Mouse (Mus musculus): ENCODE data around the gene Rab44.
A peak's percentile ranks its signal among the peaks of the same experiment; 100 is the strongest.

Gene Rab44

DNA sequence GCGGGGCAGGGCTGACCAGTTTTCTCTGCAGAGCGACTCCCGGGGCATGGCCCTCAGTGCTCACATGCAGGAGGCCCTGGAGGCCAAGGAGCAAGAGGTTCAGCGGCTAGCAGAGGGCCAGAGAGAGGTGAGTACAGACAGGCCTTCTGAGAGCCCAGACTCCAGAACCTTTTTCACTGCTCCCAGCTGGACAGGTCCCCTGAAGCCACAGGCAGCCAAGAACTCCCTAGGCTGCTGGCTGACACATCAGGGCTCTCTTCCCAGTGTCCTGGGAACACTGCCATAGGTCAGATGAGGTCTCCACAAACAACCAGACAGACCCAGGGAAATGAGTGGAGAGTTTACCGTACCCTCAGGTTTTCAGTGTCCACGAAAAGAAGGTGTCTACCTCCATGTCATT, 22.3 kb downstream of the Rab44 start:
- DNase-seq: peak; percentile 75

GRCm38 (mm10) chr17:29137906-29138305, 24.0 kb downstream of the Rab44 start:
- no peak for DNase-seq

GRCm38 (mm10) chr17:29141577-29141976, 27.6 kb downstream of the Rab44 start:
- DNase-seq: no peak

DNA sequence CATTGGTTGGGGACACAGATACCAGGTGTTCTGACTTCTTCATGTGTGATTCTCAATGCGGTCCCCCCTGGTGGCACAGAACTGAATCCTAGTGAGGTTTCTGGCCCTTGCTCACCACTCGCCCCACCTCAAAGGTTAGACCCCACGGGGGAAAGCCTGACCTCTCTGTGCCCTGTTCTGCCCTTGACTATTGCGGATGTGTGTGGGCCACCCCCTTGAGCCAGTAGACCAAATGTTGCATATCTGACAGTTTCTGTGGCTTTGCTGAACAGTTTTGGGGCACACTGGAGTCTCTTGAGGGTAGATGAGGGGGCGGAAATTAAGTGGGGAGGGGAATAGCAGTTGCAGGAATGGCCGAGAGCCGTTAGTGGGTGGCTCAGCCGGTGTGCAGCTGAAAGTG, 29.3 kb downstream of the Rab44 start:
- DNase-seq: no peak

DNA sequence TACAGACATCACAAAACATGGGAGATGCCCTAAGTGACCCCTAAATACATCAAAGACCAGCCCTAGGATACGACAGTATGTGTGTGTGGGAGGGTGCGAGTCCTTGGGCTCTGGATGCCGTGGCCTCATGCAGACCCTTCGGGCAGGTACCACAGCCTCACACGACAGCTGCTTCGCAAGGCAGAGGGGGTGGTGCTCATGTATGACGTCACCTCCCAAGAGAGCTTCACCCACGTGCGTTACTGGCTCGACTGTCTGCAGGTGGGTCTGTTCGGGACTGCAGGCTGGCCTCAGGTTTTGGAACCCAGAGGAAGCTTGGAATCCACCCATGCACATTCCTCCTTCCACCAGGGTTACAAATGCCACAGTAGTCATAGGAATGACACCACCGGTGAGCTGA, 31.2 kb downstream of the Rab44 start:
- no peak for DNase-seq

- no peak for DNase-seq
These were observed 33.3 kb downstream of the Rab44 start for GRCm38 (mm10) chr17:29147273-29147672.

DNA sequence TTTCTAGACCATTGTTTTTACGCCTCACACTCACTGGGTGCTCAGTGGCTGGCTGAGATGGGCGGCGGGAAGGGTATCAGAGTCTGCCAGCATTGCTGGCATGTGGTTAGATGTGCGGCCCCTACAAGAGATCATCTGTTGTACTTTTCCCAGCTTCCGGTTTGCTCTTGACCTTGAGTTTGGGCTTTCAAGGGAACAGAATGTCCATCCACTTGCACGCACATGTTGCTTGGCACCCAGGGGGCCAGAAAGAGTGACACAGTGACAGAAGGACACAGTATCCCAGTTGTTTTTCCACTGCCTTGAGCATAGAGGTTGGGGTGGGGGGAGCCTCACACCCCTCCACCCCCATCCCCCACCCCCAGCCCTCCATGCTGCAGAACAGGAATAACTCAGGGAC, 33.8 kb downstream of the Rab44 start:
- no peak for DNase-seq

DNA sequence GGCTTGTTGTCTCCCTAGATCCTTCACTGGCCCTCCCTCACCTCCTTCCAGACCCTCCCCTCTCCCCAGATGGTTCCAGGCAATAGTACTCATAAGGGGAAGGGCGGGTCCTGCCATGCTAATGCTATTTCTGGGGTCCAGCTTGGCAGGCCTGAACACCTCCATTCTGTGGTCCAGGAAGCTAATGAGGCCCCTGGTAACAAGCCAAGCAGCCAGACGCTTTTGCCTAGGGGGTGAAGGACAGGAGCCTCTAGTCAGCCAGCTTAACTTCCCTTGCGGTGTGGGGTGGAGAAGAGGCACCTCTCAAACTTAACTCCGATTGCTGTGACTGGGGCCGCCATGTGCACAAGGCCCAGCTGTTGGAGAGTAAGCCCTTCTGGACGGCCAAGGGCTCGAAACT, 35.8 kb downstream of the Rab44 start:
- DNase-seq: no peak

DNA sequence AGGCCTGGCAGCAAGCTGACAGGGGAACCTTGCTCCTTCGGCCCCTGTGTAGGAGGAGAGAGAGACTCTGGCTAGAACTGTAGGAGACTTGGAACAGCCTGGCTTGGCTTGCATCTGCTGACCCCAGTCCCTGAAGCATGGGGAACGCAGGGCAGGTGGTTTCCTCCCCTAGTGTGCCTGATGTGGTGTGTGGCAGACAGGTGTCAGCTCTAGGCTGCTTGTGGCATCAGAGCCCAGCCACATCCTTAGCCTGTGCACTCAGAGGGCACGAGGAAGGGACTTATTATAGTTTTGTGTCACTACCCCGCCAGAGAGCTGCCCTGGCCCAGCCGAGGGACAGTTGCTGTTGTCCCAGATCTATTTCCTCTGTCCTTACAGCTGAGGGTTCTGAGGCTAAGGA, 38.6 kb downstream of the Rab44 start:
- DNase-seq: no peak

DNA sequence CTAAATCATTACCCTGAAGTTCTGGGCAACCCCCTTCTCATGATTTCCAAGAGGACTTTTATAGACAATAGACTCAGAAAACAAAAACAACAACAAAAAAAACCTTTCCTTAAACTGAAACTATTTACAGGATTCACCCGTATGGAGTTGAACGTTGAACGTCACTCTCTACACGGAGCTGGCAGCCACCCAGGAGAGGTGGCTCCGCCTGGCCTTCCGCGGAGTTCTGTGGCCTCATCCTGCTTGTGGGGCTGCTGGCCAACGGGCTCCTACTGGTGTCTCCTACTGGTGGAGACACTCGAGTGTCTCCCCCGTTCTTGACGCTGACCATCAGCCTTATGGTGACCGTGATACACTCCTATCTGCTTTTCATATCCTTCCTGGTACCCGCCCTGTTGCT, 40.3 kb downstream of the Rab44 start:
- DNase-seq: no peak

DNA sequence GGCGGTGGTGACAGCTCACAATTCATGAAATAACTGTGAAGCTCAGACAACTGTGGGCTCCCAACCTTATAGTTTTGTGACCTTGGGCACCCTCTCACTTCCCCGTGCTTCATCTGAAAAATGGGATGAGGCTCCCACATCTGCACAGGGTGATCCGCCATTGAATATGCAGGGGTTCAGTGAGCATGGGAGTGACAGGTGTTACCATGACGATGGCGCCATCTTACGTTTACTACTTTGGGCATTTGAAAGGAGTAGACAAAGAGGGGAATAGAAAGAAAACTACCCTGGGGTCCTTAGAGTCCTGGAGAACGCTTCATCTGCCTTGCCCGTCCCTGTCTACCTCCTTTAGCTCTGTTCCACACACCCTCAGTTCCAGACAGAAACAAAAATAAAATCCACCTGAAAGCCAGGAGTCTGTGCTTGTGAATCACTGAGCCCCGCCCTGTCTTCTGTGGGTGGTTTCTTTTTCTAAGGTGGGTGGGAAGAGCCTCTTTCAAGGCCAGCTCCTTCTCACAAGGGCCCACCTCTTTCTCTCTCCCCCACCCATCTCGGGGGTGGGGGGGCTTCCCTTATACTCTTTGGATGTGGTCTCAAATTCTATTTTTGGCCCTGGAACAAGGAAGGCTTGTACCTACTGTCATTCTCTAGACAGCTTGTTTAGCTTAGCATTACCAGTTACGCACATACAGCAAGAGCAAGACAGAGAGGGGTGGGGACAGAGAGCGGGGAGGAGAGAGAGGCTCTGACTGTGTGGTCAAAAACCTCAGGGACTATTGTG, 41.6 kb downstream of the Rab44 start:
- no peak for DNase-seq

GRCm38 (mm10) chr17:29156396-29156795, 42.5 kb downstream of the Rab44 start:
- no peak for DNase-seq

DNA sequence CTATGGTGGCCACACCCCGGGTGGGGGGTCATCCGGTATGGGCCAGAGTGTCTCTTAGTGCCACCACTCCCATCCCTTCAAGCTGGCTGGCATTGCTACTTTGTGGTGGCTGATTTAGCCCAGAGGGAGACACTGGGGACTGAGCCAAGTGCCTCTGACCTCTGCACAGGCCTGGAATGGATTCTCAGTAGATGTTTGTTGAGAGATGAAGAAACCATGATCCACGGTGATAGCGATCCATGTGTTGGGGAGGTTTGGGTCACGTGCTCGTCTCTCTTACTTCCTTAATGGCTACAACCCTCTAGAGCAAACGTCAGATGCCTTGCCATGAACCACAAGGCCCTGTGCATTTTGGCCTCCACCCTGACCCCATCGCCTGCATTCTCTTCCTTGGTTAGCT, 42.9 kb downstream of the Rab44 start:
- DNase-seq: no peak

GRCm38 (mm10) chr17:29158899-29159298, 45.0 kb downstream of the Rab44 start:
- no peak for DNase-seq

GRCm38 (mm10) chr17:29159320-29159719, 45.4 kb downstream of the Rab44 start:
- no peak for DNase-seq

DNA sequence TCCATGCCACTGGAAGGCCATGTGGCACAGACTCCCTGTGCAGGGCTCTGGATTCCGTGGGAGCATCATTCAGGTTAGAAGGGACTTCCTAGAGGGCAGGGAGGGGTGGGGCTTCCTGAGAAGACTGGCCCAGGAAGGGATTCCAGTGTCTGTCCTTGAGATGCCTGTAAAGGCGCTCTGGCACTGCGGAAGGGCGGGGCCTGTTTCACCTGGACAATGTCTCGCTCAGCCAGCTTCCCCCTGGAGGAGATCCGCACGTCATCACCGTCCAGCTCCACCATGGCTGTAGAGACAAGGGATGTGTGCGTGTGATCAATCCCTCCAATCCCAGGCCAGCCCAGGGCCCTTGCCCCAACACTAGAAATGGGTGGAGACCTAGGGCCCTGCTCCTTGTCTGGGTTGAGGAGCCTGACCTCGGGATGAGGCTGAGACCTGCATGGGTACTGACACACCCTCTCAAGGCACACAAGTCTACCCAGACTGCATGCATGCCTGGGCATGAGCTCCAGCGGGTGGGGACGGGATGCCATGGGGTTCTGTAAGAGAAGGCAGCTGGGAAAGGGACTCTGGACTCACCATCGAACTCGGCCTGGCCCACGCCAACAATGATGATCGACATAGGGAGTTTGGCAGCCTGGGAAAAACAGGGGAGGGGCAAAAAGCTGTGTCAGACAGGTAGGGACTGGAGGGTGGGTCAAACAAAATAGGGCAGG, 46.0 kb downstream of the Rab44 start:
- peak; percentile 25 for DNase-seq

- DNase-seq: no peak
These were observed 48.4 kb downstream of the Rab44 start for GRCm38 (mm10) chr17:29162334-29162733.

GRCm38 (mm10) chr17:29164469-29165111, 50.6 kb downstream of the Rab44 start:
- DNase-seq: peak; percentile 45

GRCm38 (mm10) chr17:29165452-29165851, 51.5 kb downstream of the Rab44 start:
- DNase-seq: no peak

DNA sequence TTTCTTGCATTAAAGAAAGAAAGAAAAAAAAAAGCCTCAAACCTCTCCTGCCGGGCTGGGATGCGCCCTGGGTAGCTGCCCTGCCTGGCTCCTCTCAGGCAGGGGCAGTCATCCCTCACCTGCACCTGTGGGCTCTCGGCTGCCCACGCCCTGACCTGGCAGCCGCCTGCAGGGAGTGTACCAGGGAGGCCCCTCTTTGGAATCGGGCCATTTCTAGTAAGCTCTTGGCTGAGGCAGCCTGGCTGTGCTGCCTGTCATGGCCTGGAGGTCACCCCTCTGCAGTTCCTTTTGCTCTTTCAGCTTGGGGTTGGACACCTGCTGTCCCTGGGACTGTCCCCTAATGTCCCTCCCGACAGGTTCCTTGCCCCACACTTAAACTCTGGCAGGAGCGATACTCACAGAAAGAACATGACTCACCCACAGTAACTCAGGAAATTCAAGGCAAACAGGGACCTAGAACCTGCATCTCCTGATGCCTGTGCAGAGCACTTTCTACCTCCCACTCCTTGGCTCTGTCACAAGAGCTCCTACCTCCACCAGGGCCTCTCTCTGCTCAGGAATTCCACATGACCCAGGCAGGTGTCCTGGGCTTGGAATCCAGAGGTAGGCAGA, 52.1 kb downstream of the Rab44 start:
- peak; percentile 31 for DNase-seq

GRCm38 (mm10) chr17:29167371-29167770, 53.4 kb downstream of the Rab44 start:
- DNase-seq: peak; percentile 21

DNA sequence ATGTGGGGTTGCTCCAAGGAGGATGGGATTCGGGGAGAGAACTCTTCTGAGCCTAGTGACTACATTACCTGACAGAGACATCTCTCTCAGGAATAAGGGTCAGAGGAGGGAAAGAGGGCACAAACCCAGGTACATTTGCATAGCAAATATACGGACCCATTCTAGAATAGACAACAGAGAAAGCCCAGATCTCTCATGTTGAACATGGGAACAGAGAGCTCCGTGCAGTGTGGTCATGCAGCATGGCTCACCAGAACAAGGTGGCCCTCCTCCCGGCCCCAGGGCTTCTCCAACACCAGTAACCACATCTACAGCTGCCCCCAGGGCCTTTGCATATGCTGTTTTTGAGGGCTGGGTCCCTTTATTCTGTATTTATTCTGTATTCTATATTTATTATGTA, 54.5 kb downstream of the Rab44 start:
- no peak for DNase-seq

- no peak for DNase-seq
These were observed 55.2 kb downstream of the Rab44 start for GRCm38 (mm10) chr17:29168996-29169601.

Measured in kidney, adult 11 months (tissue).